Mouse (Mus musculus) ES-Bruce4 (cell line): ENCODE results near the gene Hs3st5.

Experiments used
- CTCF ChIP-seq: IDR thresholded peaks from one replicate; pipeline ENCODE4 v1.8.1; 2011; ENCODE audit warnings: low read depth, low read length
- EP300 ChIP-seq: IDR thresholded peaks from 2 replicates; pipeline ENCODE4 v1.6.1; 2011; ENCODE audit warnings: low read depth, low read length; ENCODE audit not compliant: insufficient read depth
- POLR2A ChIP-seq: IDR thresholded peaks from one replicate; pipeline ENCODE4 v1.8.1; 2011; ENCODE audit warnings: low read length; ENCODE audit not compliant: insufficient read depth

DNA sequence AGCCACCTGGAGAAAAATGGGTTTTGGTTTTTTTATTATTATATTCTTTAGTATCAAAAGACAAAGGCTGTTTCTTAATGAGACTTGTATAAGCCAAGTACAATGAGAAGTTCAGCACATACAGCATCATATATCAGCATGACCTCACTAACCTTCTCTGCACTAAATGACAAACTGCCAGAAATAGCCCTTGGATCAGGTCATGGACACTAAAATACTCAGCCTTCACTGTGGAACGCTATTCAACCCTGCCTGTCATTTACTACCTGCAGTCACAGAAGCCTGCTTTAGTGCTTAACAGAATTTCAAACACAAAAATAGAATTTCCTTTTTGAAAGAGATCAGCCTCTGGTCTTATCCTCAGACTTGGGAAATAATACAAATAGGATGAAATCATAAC is 247.9 kb downstream of the Hs3st5 start:
- TF ChIP-seq POLR2A (no peak), EP300 (no peak), CTCF (no peak)
